Mouse (Mus musculus): Measurements from ENCODE around the gene Fads1. TPM values are rescaled to one million over a fixed set of nuclear protein-coding genes. Genes with fewer than 3 reads are reported as not detected.

Fads1 gene
- polyA plus RNA-seq, 1 experiment from 2014 or later: 155 TPM

GRCm38 (mm10) chr19:10184096-10184495 is 1.4 kb downstream of the Fads1 start:
- 21% methylated on average over 12 of the region's 12 CpGs for WGBS
- peaks cover 46% of the 10 kb centered on the region for H3K36me3 ChIP-seq
- H3K4me1 ChIP-seq: peaks cover 34% of the 10 kb centered on the region
- H3K27ac ChIP-seq: peak overlapping the region; percentile 98
- H3K9me3 ChIP-seq (replicated peaks): no peaks in the 10 kb centered on the region
- no peaks in the 10 kb centered on the region for H3K27me3 ChIP-seq (ENCODE audit: low read depth, poor library complexity, severe bottlenecking)
- peak overlapping the region; percentile 87 for H3K4me3 ChIP-seq
- peak; percentile 48 for DNase-seq (ENCODE audit: low spot score)

GRCm38 (mm10) chr19:10185876-10186275 is 3.2 kb downstream of the Fads1 start:
- WGBS: 100% methylated on average over 3 of the region's 3 CpGs
- Histone ChIP-seq H3K27me3 (ENCODE audit: low read depth, poor library complexity, severe bottlenecking) (no peaks in the 10 kb centered on the region), H3K4me1 (peaks cover 34% of the 10 kb centered on the region), H3K27ac (no peak overlapping the region), H3K4me3 (no peak overlapping the region), H3K9me3 (replicated peaks) (no peaks in the 10 kb centered on the region), H3K36me3 (peaks cover 64% of the 10 kb centered on the region)
- no peak for DNase-seq (ENCODE audit: low spot score)

DNA sequence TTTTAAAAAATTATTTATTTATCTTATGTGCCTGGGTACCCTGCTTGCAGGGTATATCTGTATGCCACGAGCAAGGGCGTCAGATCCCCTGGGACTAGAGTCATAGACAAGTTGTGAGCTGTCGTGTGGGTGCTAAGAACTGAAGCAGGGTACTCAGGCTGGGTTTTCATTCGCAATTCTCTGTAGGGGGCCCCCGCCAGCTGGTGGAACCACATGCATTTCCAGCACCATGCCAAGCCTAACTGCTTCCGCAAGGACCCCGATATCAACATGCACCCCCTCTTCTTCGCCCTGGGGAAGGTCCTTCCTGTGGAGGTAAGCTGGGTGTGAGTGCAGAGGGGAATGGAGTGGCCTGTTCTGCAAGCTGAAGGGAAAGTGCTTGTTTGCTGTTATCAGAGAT is 3.9 kb downstream of the Fads1 start:
- no peaks in the 10 kb centered on the region for H3K9me3 ChIP-seq (replicated peaks)
- peaks cover 70% of the 10 kb centered on the region for H3K36me3 ChIP-seq
- H3K27me3 ChIP-seq (ENCODE audit: low read depth, poor library complexity, severe bottlenecking): no peaks in the 10 kb centered on the region
- no peak for DNase-seq (ENCODE audit: low spot score)
- 95% methylated on average over 8 of the region's 8 CpGs for WGBS
- H3K4me1 ChIP-seq: peaks cover 34% of the 10 kb centered on the region
- no peak overlapping the region for H3K4me3 ChIP-seq
- no peak overlapping the region for H3K27ac ChIP-seq

DNA sequence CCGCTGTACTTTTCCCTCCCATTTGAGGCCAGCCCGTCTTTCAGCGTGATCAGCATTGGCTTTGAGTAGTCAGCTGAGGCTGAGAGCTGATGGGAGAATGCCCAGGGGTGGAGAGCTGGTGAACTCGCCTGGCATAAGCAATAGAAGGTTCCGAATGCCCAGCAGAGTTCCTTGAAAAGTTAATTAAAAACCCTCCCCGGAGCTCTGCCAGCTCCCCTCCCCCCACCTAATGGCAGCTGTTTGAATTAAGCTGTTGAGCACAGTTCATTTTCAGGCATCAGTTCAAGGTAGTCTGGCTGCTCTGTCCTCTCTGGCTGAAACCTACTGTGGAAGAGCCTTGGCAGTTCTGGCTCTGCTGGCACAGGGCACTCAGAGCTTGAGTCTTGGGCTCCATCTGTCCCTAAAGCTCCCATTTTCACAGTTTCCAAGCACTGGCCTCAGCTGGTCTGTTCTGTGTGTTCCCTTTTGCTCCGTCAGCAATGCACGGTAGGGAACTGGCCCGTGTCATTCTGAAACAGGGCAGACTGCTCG is 5.7 kb downstream of the Fads1 start:
- Histone ChIP-seq H3K4me3 (0 out of 2 replicates have a peak overlapping the region, but pooled peaks have one; percentile 1), H3K4me1 (peaks cover 28% of the 10 kb centered on the region), H3K9me3 (replicated peaks) (no peaks in the 10 kb centered on the region), H3K36me3 (peaks cover 88% of the 10 kb centered on the region), H3K27ac (peak overlapping the region; percentile 38; the same call in 1 of the 2 replicates), H3K27me3 (ENCODE audit: low read depth, poor library complexity, severe bottlenecking) (no peaks in the 10 kb centered on the region)
- DNase-seq (ENCODE audit: low spot score): no peak
- WGBS: 69% methylated on average over 10 of the region's 10 CpGs

- Histone ChIP-seq H3K4me3 (no peak overlapping the region), H3K36me3 (peaks cover 95% of the 10 kb centered on the region), H3K27me3 (ENCODE audit: low read depth, poor library complexity, severe bottlenecking) (no peaks in the 10 kb centered on the region), H3K4me1 (peaks cover 26% of the 10 kb centered on the region), H3K27ac (no peak overlapping the region), H3K9me3 (replicated peaks) (no peaks in the 10 kb centered on the region)
- 94% methylated on average over 6 of the region's 6 CpGs for WGBS
- no peak for DNase-seq (ENCODE audit: low spot score)
Measured at GRCm38 (mm10) chr19:10189022-10189421, 6.3 kb downstream of the Fads1 start.

DNA sequence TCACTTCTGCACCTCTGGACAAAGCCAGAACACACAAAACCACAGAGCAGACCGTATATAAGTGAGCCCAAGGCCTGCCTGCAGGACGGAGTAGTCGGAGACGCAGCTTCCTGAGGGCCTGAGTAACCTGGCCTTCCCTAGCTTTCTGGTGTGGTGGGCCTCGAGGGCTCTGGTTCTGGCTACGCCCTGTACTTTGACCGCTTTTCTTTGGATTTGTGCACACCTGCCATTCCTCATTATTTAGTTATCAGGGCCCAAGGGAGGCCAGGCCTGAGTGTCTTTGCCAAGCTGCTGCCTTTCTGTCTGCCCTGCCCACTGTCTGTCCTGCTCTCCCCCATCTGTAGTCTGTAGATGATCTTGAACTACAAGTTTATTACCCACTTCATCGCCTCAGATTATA is 7.3 kb downstream of the Fads1 start:
- no peaks in the 10 kb centered on the region for H3K9me3 ChIP-seq (replicated peaks)
- H3K27ac ChIP-seq: no peak overlapping the region
- no peak overlapping the region for H3K4me3 ChIP-seq
- DNase-seq (ENCODE audit: low spot score): no peak
- H3K36me3 ChIP-seq: peaks cover 99% of the 10 kb centered on the region
- WGBS: 94% methylated on average over 8 of the region's 8 CpGs
- no peaks in the 10 kb centered on the region for H3K27me3 ChIP-seq (ENCODE audit: low read depth, poor library complexity, severe bottlenecking)
- H3K4me1 ChIP-seq: peaks cover 17% of the 10 kb centered on the region

DNA sequence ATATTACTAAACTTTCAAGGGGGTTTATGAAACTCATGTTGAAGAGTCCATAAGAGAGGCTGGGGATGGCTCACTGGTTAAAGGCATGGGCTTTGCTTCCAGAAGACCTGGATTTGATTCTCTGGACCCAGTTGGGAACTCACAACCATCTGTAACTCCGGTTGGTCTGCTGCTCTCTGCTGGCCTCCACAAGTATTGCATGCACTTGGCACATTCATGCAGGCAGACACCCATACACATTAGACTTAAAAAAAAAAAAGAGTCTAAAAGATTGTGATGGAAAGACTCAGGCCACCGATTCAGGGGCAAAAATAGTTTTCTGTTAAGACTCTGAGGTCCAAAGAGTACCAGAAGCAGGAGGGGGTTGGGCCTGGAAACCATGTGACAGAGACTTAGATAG is 8.1 kb downstream of the Fads1 start:
- Histone ChIP-seq H3K4me3 (no peak overlapping the region), H3K36me3 (peaks cover 99% of the 10 kb centered on the region), H3K27ac (no peak overlapping the region), H3K27me3 (ENCODE audit: low read depth, poor library complexity, severe bottlenecking) (no peaks in the 10 kb centered on the region), H3K9me3 (replicated peaks) (no peaks in the 10 kb centered on the region), H3K4me1 (peaks cover 15% of the 10 kb centered on the region)
- peak; percentile 77 for DNase-seq (ENCODE audit: low spot score)
- WGBS: 52% methylated on average over 2 of the region's 2 CpGs

DNA sequence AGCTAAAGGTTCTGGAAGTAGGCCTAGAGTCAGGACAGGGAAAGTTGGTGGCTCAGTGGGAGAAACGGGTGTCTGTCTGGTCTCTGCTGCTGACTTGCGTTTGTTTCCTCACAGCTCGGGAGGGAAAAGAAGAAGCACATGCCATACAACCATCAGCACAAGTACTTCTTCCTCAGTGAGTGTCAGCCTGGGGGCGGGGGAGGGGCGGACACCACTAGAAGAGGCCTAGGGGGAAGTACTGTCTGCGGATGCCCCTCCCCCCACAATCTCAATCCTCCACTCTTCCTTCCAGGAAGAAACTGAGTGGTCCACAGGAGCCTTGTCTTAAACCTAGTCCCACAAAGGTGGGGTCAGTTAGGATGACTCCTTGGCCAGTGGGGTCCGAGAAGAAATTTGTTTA is 8.6 kb downstream of the Fads1 start:
- no peak for DNase-seq (ENCODE audit: low spot score)
- no peaks in the 10 kb centered on the region for H3K27me3 ChIP-seq (ENCODE audit: low read depth, poor library complexity, severe bottlenecking)
- H3K36me3 ChIP-seq: peaks cover 99% of the 10 kb centered on the region
- H3K4me3 ChIP-seq: no peak overlapping the region
- WGBS: 69% methylated on average over 7 of the region's 7 CpGs
- peaks cover 15% of the 10 kb centered on the region for H3K4me1 ChIP-seq
- no peaks in the 10 kb centered on the region for H3K9me3 ChIP-seq (replicated peaks)
- no peak overlapping the region for H3K27ac ChIP-seq

DNA sequence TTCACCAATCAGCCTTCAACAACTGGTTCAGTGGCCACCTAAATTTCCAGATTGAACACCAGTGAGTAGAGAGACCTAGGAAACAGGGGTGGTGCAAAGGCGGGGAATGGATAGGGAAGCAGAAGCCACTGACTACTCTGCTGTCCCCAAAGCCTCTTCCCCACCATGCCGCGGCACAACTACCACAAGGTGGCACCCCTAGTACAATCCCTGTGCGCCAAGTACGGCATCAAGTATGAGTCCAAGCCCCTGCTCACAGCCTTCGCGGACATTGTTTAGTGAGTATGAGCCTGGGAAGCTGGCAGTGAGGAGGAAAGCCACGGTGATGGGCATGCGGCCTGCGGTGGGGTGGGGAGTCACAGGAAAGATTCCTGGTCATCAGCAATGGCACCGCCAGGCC is 11.6 kb downstream of the Fads1 start:
- no peaks in the 10 kb centered on the region for H3K4me1 ChIP-seq
- H3K4me3 ChIP-seq: no peak overlapping the region
- H3K27ac ChIP-seq: no peak overlapping the region
- no peak for DNase-seq (ENCODE audit: low spot score)
- H3K36me3 ChIP-seq: peaks cover 99% of the 10 kb centered on the region
- WGBS: 85% methylated on average over 11 of the region's 11 CpGs
- no peaks in the 10 kb centered on the region for H3K9me3 ChIP-seq (replicated peaks)
- no peaks in the 10 kb centered on the region for H3K27me3 ChIP-seq (ENCODE audit: low read depth, poor library complexity, severe bottlenecking)

GRCm38 (mm10) chr19:10195252-10195651 is 12.6 kb downstream of the Fads1 start:
- no peaks in the 10 kb centered on the region for H3K9me3 ChIP-seq (replicated peaks)
- no peak overlapping the region for H3K4me3 ChIP-seq
- no peak overlapping the region for H3K27ac ChIP-seq
- no peak for DNase-seq (ENCODE audit: low spot score)
- no peaks in the 10 kb centered on the region for H3K4me1 ChIP-seq
- H3K27me3 ChIP-seq (ENCODE audit: low read depth, poor library complexity, severe bottlenecking): no peaks in the 10 kb centered on the region
- 84% methylated on average over 5 of the region's 5 CpGs for WGBS
- H3K36me3 ChIP-seq: peaks cover 99% of the 10 kb centered on the region

- Histone ChIP-seq H3K27me3 (ENCODE audit: low read depth, poor library complexity, severe bottlenecking) (no peaks in the 10 kb centered on the region), H3K4me3 (no peak overlapping the region), H3K36me3 (peaks cover 100% of the 10 kb centered on the region), H3K4me1 (no peaks in the 10 kb centered on the region), H3K27ac (no peak overlapping the region), H3K9me3 (replicated peaks) (no peaks in the 10 kb centered on the region)
- no peak for DNase-seq (ENCODE audit: low spot score)
- 92% methylated on average over 4 of the region's 4 CpGs for WGBS
Measured at GRCm38 (mm10) chr19:10197130-10197529, 14.4 kb downstream of the Fads1 start.

DNA sequence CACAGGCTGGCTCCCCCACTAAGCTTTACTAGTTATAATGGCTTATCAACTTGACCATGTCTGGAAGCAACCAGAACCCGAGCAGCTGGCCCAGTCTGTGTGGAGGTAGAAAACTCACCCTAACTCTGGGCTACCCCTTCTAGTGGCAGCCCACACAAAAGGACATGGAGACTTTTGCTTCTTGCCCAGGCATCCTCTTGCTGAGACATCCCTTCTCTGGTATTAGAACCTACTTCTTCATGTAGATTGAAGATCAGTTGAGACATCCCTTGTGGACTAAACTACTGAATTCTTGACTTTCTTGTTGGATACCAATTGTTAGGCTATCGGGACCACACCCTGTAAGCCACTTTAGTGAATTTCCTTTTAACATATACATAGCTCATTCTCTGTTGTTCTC is 15.6 kb downstream of the Fads1 start:
- Histone ChIP-seq H3K27me3 (ENCODE audit: low read depth, poor library complexity, severe bottlenecking) (no peaks in the 10 kb centered on the region), H3K4me1 (peaks cover 8% of the 10 kb centered on the region), H3K27ac (no peak overlapping the region), H3K36me3 (peaks cover 88% of the 10 kb centered on the region), H3K9me3 (replicated peaks) (no peaks in the 10 kb centered on the region), H3K4me3 (no peak overlapping the region)
- 81% methylated on average over 2 of the region's 2 CpGs for WGBS
- no peak for DNase-seq (ENCODE audit: low spot score)

DNA sequence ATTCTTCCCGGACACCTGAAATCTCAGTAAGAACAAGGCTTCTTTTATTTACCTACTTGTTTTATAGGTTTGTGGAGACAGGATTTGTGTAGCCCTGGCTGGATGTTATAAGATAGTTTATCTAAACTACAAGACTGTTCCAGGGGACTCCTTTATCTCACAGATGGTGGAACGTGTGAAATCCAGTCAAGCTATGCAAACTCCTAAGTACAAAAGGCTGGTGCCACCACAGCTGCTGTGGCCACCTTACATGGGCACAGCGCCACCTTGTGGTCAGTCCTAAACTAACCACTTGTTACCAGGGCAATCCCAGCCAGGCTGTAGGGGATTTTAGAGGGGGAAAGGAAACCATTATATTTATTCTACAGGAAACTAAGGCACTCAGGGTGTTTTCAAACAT is 16.0 kb downstream of the Fads1 start:
- no peaks in the 10 kb centered on the region for H3K9me3 ChIP-seq (replicated peaks)
- peaks cover 8% of the 10 kb centered on the region for H3K4me1 ChIP-seq
- H3K36me3 ChIP-seq: peaks cover 84% of the 10 kb centered on the region
- 35% methylated on average over 3 of the region's 3 CpGs for WGBS
- peak; percentile 90 for DNase-seq (ENCODE audit: low spot score)
- no peak overlapping the region for H3K4me3 ChIP-seq
- H3K27ac ChIP-seq: no peak overlapping the region
- no peaks in the 10 kb centered on the region for H3K27me3 ChIP-seq (ENCODE audit: low read depth, poor library complexity, severe bottlenecking)
